8 mouse cellular contexts compared by ENCODE assay signal in the genomic region with DNA sequence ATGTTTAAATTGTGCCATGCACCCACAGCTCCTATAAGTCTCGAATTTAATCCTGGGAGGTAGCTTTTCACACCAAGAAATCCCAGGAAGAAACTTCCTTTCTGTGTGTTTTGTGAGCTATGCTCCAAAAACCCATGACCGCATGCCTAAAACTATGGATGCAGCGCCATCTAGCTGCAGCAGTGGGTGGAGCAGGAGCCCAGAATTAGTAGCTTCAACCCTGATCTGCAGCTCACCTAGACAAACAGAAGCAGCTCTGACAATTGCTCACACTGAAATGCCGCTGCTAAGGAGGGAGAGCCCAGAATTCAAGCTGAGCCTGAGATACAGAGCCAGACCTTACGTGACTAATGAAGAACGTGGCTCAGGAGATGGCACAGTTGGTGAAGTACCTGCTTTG.
A peak's percentile ranks its signal among the peaks of the same experiment; 100 is the strongest.
DNase-seq lines count a peak whose midpoint lies in the region; ATAC-seq and TF ChIP-seq lines count a peak whose summit lies in the region.

No protein-coding gene starts in this region.

- DNase-seq in MEL (ENCODE audit: low read depth, low spot score), result peak; percentile 50
- peak; percentile 87 for DNase-seq in hindbrain, embryonic 10.5 days (ENCODE audit: low spot score)
- DNase-seq in layer of hippocampus, adult 2 months (ENCODE audit: low spot score in 2 of 2), result peak; percentile 86 to 95
- peak; percentile 61 for DNase-seq in retina, adult 2 months (ENCODE audit: low read depth, low spot score)
- peak; percentile 66 for DNase-seq in thymus, postnatal 25 days

- no peaks in the 10 kb centered on the region for H3K27me3 ChIP-seq in MEL (ENCODE audit: control insufficient read depth in 1 of 2, insufficient read depth in 2 of 2, low read length in 2 of 2)
- no peaks in the 10 kb centered on the region for H3K27me3 ChIP-seq in forebrain, embryonic 16.5 days (replicated peaks; ENCODE audit: control insufficient read depth, insufficient read depth, low read length)
- no peaks in the 10 kb centered on the region; the same call in 1 of the 2 replicates for H3K27me3 ChIP-seq in hindbrain, embryonic 10.5 days (ENCODE audit: insufficient read depth, poor library complexity, severe bottlenecking)
- H3K27me3 ChIP-seq in lung, embryonic 16.5 days (ENCODE audit: control insufficient read depth, insufficient read depth, low read depth, low read length), result no peaks in the 10 kb centered on the region

- H3K79me2 ChIP-seq in MEL (ENCODE audit: control insufficient read depth, insufficient read depth, low read length, poor library complexity), result no peaks in the 10 kb centered on the region

- WGBS in forebrain, embryonic 16.5 days, result 1% methylated on average over 6 of the region's 6 CpGs
- 1% methylated on average over 6 of the region's 6 CpGs for WGBS in hindbrain, embryonic 10.5 days
- WGBS in lung, embryonic 16.5 days, result 3% methylated on average over 6 of the region's 6 CpGs

- no peak for TF ChIP-seq EP300 in MEL (IDR thresholded peaks at IDR 0.05; ENCODE audit: low read depth in 1 of 2, low read length in 2 of 2)

- H3K9ac ChIP-seq in MEL (ENCODE audit: control insufficient read depth, low read depth, low read length, poor library complexity, severe bottlenecking), result no peak overlapping the region
- no peak overlapping the region for H3K9ac ChIP-seq in forebrain, embryonic 16.5 days (replicated peaks; ENCODE audit: low read depth, low read length)
- H3K9ac ChIP-seq in lung, embryonic 16.5 days (ENCODE audit: low read length), result no peak overlapping the region

- ATAC-seq in cerebellum, adult (ENCODE audit: insufficient number of reproducible peaks, low FRiP score, low TSS enrichment), result peak; percentile 54
- ATAC-seq in forebrain, embryonic 16.5 days, result peak; percentile 76
- ATAC-seq in lung, embryonic 16.5 days (ENCODE audit: low read depth), result peak; percentile 45; the same call in 1 of the 2 replicates

- no peaks in the 10 kb centered on the region for H3K4me1 ChIP-seq in MEL (ENCODE audit: control insufficient read depth in 1 of 2, insufficient read depth in 2 of 2, low read length in 2 of 2)
- H3K4me1 ChIP-seq in forebrain, embryonic 16.5 days (replicated peaks; ENCODE audit: control insufficient read depth, insufficient read depth, low read length), result peaks cover 9% of the 10 kb centered on the region
- H3K4me1 ChIP-seq in hindbrain, embryonic 10.5 days (replicated peaks), result peaks cover 36% of the 10 kb centered on the region
- peaks cover 20% of the 10 kb centered on the region for H3K4me1 ChIP-seq in lung, embryonic 16.5 days (replicated peaks; ENCODE audit: control insufficient read depth, insufficient read depth, low read length)

- TF ChIP-seq RAD21 in MEL (IDR thresholded peaks at IDR 0.05; ENCODE audit: low read depth, low read length), result peak; percentile 70

- H3K27ac ChIP-seq in MEL (ENCODE audit: control insufficient read depth, low read depth, low read length), result no peak overlapping the region
- no peak overlapping the region for H3K27ac ChIP-seq in forebrain, embryonic 16.5 days (ENCODE audit: low read length)
- H3K27ac ChIP-seq in hindbrain, embryonic 10.5 days, result no peak overlapping the region
- H3K27ac ChIP-seq in layer of hippocampus, adult 2 months, result no peak overlapping the region
- no peak overlapping the region for H3K27ac ChIP-seq in lung, embryonic 16.5 days (ENCODE audit: low read length)

- no peak for TF ChIP-seq POLR2A in MEL (IDR thresholded peaks at IDR 0.05; ENCODE audit: control insufficient read depth in 1 of 2, insufficient read depth in 1 of 2, low read depth in 1 of 2, low read length in 2 of 2, poor library complexity in 1 of 2)

- peak; percentile 64 to 77 (median 67) for TF ChIP-seq CTCF in MEL (IDR thresholded peaks at IDR 0.05 in 2 of 3, conservative IDR thresholded peaks at IDR 0.05 in 1 of 3; ENCODE audit: control insufficient read depth in 1 of 3, insufficient read depth in 1 of 3, low read depth in 2 of 3, low read length in 3 of 3, poor library complexity in 1 of 3, severe bottlenecking in 1 of 3)
- peak; percentile 97 for TF ChIP-seq CTCF in layer of hippocampus, adult 2 months (conservative IDR thresholded peaks at IDR 0.05)

- H3K4me3 ChIP-seq in MEL (ENCODE audit: control insufficient read depth in 1 of 2, insufficient read depth in 1 of 2, low read depth in 2 of 2, low read length in 2 of 2), result no peak overlapping the region
- no peak overlapping the region for H3K4me3 ChIP-seq in forebrain, embryonic 16.5 days (replicated peaks; ENCODE audit: low read length)
- H3K4me3 ChIP-seq in hindbrain, embryonic 10.5 days, result no peak overlapping the region
- no peak overlapping the region for H3K4me3 ChIP-seq in layer of hippocampus, adult 2 months
- H3K4me3 ChIP-seq in lung, embryonic 16.5 days (ENCODE audit: low read length), result no peak overlapping the region

- H3K36me3 ChIP-seq in MEL (ENCODE audit: control insufficient read depth in 1 of 2, insufficient read depth in 2 of 2, low read length in 2 of 2), result no peaks in the 10 kb centered on the region
- no peaks in the 10 kb centered on the region for H3K36me3 ChIP-seq in forebrain, embryonic 16.5 days (ENCODE audit: control insufficient read depth, insufficient read depth)
- no peaks in the 10 kb centered on the region for H3K36me3 ChIP-seq in hindbrain, embryonic 10.5 days
- H3K36me3 ChIP-seq in lung, embryonic 16.5 days (ENCODE audit: control insufficient read depth, insufficient read depth, low read length), result no peaks in the 10 kb centered on the region

- no peak overlapping the region for H3K4me2 ChIP-seq in forebrain, embryonic 16.5 days (ENCODE audit: low read length)
- H3K4me2 ChIP-seq in lung, embryonic 16.5 days (ENCODE audit: low read depth, low read length), result no peak overlapping the region

- H3K9me3 ChIP-seq in MEL (replicated peaks; ENCODE audit: insufficient read depth, low read length), result no peaks in the 10 kb centered on the region
- H3K9me3 ChIP-seq in forebrain, embryonic 16.5 days (ENCODE audit: control insufficient read depth, low read length), result no peaks in the 10 kb centered on the region; the same call in 1 of the 2 replicates
- H3K9me3 ChIP-seq in hindbrain, embryonic 10.5 days, result no peaks in the 10 kb centered on the region
- H3K9me3 ChIP-seq in lung, embryonic 16.5 days (ENCODE audit: control insufficient read depth, low read length), result no peaks in the 10 kb centered on the region; the same call in 1 of the 2 replicates

TF ChIP-seq in MEL, 35 proteins besides CTCF, POLR2A, EP300 and RAD21:
- TF ChIP-seq ZC3H11A (IDR thresholded peaks at IDR 0.05; ENCODE audit: low read depth, low read length), result peak; percentile 52; the same call in 1 of the 2 replicates
- TF ChIP-seq SMC3 (IDR thresholded peaks at IDR 0.05; ENCODE audit: low read depth, low read length), result peak; percentile 66
- TF ChIP-seq USF2 (IDR thresholded peaks at IDR 0.05; ENCODE audit: borderline replicate concordance in 1 of 2, insufficient read depth in 1 of 2, low read depth in 1 of 2, low read length in 2 of 2), result no peak
- TF ChIP-seq MEF2A (IDR thresholded peaks at IDR 0.05; ENCODE audit: extremely low read depth, insufficient replicate concordance, low read depth, low read length, poor library complexity, severe bottlenecking), result no peak
